Mouse (Mus musculus) brown adipose tissue, adult 24 weeks (tissue): ENCODE data around the gene Ak9. TPM values are rescaled to one million over a fixed set of nuclear protein-coding genes. Genes with fewer than 3 reads are reported as not detected.

Experiments used
- H3K27ac ChIP-seq: fragments of 200-500 bp; replicated peaks from 2 replicates; pipeline ENCODE4 v1.5.1; 2012; ENCODE audit warnings: low read depth, mild to moderate bottlenecking, low read length
- H3K4me1 ChIP-seq: fragments of 200-500 bp; 2 replicates; pipeline ENCODE4 v1.6.1; 2012; ENCODE audit warnings: low read length, mixed read lengths; ENCODE audit not compliant: control insufficient read depth, insufficient read depth, insufficient read length
- H3K4me3 ChIP-seq: fragments of 200-500 bp; 2 replicates; pipeline ENCODE4 v1.5.1; 2012; ENCODE audit warnings: low read depth, mild to moderate bottlenecking, low read length, moderate library complexity; ENCODE audit not compliant: insufficient read depth
- polyA plus RNA-seq: library from polyadenylated mRNA; stranded (reverse); fragments of >200 nt; gene quantifications from 2 replicates; pipeline ENCODE4 v1.2.4, GENCODE M21; 2012; ENCODE audit not compliant: missing spikeins, insufficient read depth, insufficient read length

Ak9 gene
- polyA plus RNA-seq, 1 experiment: not detected

- no peak overlapping the region for H3K4me3 ChIP-seq
- H3K4me1 ChIP-seq: peaks cover 5% of the 10 kb centered on the region
- no peak overlapping the region for H3K27ac ChIP-seq
Observed at GRCm38 (mm10) chr10:41479961-41480360, 176.2 kb downstream of the Ak9 start.

- no peak overlapping the region for H3K27ac ChIP-seq
- no peak overlapping the region for H3K4me3 ChIP-seq
- no peaks in the 10 kb centered on the region; the same call in 1 of the 2 replicates for H3K4me1 ChIP-seq
Observed at GRCm38 (mm10) chr10:41480938-41481880, 177.4 kb downstream of the Ak9 start.

DNA sequence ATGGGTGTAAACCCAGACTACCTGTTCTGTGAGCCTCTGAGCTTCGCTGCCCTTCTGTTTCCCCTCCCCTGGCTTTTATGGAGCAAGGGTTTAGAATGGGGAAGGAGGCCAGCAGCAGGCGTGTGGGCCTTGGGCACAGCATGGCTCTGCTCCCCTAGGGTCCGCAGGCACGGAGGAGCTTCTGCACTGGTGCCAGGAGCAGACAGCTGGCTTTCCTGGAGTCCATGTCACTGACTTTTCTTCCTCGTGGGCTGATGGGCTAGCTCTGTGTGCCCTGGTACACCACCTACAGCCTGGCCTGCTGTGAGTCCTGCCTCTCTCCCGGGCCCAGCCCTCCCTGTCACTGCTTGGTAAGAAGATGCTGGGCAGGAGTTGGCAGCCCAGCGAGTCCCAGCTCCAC, 178.7 kb downstream of the Ak9 start:
- H3K4me3 ChIP-seq: no peak overlapping the region
- no peaks in the 10 kb centered on the region; the same call in 1 of the 2 replicates for H3K4me1 ChIP-seq
- H3K27ac ChIP-seq: no peak overlapping the region

Other genes with a start within 250 kb of the Ak9 start
- not detected in 2 replicates for gene Gpr6, start 231.7 kb upstream of the Ak9 start, polyA plus RNA-seq
- gene Fig4, start 720 bp upstream of the Ak9 start, polyA plus RNA-seq: 11.8 and 12.9 TPM in 2 replicates
- 4.7 and 6.0 TPM in 2 replicates for gene Zbtb24, start 146.4 kb downstream of the Ak9 start, polyA plus RNA-seq
- 2.8 and 4.8 TPM in 2 replicates for gene Mical1, start 172.3 kb downstream of the Ak9 start, polyA plus RNA-seq
- 9.2 and 12.3 TPM in 2 replicates for gene Smpd2, start 186.4 kb downstream of the Ak9 start, polyA plus RNA-seq
- gene Ppil6, start 186.5 kb downstream of the Ak9 start, polyA plus RNA-seq: 0.99 TPM in 1 of 2 replicates, not detected in the other
- gene Cd164, start 215.4 kb downstream of the Ak9 start, polyA plus RNA-seq: 172 and 177 TPM in 2 replicates